ENCODE assay signal across 8 mouse cellular contexts in the genomic region with DNA sequence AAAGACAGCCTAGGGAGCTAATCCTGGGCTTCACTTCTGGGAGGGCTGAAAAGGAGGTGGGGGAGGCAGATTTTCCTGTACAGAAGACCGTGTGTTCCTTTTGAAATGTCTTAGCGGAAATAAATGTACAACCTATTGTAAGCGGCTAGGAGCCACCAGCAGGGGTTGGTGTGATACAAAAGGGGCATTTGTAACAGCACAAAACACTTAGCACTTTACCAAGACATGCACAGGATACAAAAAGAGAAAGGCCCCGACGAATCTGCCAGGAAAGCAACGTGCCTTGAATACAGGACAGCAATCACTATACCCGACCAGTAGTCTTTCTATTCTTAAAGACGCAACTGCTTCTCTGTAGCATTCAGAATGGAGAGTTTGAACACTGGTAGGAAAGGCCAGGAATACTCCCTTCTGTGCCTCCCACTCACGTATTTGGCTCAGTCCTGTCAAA.
DNase-seq lines count a peak whose midpoint lies in the region.

No protein-coding gene starts in this region.

- intact Hi-C loops in left cerebral cortex, postnatal 14 days (cut with DNase I) = no loop called here
- intact Hi-C loops in heart, postnatal 36 days (cut with DNase I) = no loop called here

- DNase-seq in cerebellum, adult 9-10 months = peak; percentile 36
- DNase-seq in cerebellum, postnatal 36 days = no peak
- peak; percentile 13 to 16 for DNase-seq in frontal cortex, postnatal 25 days (ENCODE audit: low spot score in 2 of 2)
- peak; percentile 34 to 66 for DNase-seq in left cerebral cortex, postnatal 14 days (ENCODE audit: low spot score in 2 of 2)
- DNase-seq in right cerebral cortex, postnatal 25 days = peak; percentile 11
- no peak for DNase-seq in gastrocnemius, adult 18-20 months (ENCODE audit: low spot score)
- no peak for DNase-seq in heart, postnatal 36 days
- no peak for DNase-seq in gastrocnemius, postnatal 10 days

Comparison
In these comparisons a context has a peak if more than half of its experiments do, and no peak if none do; other contexts are left out.
1. DNase-seq: peak in cerebellum, adult 9-10 months (single experiment), frontal cortex, postnatal 25 days (2 of 2), left cerebral cortex, postnatal 14 days (2 of 2) and right cerebral cortex, postnatal 25 days (single experiment); none in cerebellum, postnatal 36 days (0 of 2), gastrocnemius, adult 18-20 months (single experiment), heart, postnatal 36 days (0 of 2) and gastrocnemius, postnatal 10 days (single experiment).